Mouse (Mus musculus): ENCODE data around the gene Numbl. TPM values are rescaled to one million over a fixed set of nuclear protein-coding genes. Genes with fewer than 3 reads are reported as not detected.

Numbl gene
- polyA plus RNA-seq, 1 experiment from 2014 or later, result 9.2 TPM

DNA sequence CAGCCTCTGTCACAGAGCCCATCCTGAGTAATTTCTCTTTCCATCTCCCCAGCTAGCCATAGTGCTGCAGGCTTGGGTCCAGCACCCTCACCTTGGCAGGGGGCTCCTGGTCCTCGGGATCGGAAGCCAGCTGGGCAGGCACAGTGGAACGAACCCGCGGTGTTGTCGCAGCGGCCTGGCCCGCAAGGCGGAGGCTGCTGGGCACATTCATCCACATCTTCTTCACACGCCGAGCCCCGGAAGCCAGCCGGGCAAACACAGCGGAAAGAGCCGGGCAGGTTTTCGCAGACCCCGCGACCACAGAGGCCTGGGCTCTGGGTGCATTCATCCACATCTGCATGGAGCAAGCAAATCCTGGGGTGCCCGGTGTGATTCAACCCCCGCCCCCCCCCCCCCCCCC lies 66.7 kb downstream of the Numbl start:
- Histone ChIP-seq H3K9ac (no peak overlapping the region), H3K36me3 (no peaks in the 10 kb centered on the region), H3K27me3 (peaks cover 82% of the 10 kb centered on the region), H3K4me3 (no peak overlapping the region), H3K9me3 (replicated peaks) (no peaks in the 10 kb centered on the region), H3K4me1 (replicated peaks) (peaks cover 25% of the 10 kb centered on the region), H3K27ac (no peak overlapping the region), H3K4me2 (no peak overlapping the region)
- 60% methylated on average over 19 of the region's 20 CpGs for WGBS
- no peak for ATAC-seq (replicated peaks; ENCODE audit: insufficient number of reproducible peaks, insufficient read depth, low FRiP score, low read depth)

DNA sequence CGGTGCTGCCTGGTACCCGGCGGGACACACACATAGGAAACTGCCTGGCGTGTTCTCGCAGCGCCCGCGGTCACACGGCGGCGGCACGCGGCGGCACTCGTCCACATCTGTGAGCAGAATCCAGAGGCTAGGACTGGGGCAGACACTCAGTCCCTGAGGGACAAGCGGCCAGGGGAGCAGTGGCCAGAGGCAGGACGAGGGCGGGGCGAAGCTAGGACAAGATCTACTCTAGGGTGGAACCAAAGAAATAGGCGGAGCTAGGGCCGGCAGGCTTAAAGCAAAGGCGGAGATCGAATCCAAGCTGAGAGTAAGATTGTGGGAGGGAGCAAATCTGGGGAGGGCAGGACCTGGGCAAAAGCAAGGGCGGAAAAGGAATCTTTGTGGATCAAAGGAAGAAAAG lies 67.5 kb downstream of the Numbl start:
- ATAC-seq (replicated peaks; ENCODE audit: insufficient number of reproducible peaks, insufficient read depth, low FRiP score, low read depth), result 0 out of 2 replicates have a peak, but pooled peaks have one; percentile 15
- peaks cover 89% of the 10 kb centered on the region for H3K27me3 ChIP-seq
- H3K9ac ChIP-seq, result no peak overlapping the region
- WGBS, result 7% methylated on average over 24 of the region's 24 CpGs
- no peaks in the 10 kb centered on the region for H3K36me3 ChIP-seq
- H3K4me1 ChIP-seq (replicated peaks), result peaks cover 30% of the 10 kb centered on the region
- peak overlapping the region; percentile 56 for H3K4me2 ChIP-seq
- no peak overlapping the region for H3K27ac ChIP-seq
- H3K9me3 ChIP-seq (replicated peaks), result no peaks in the 10 kb centered on the region
- peak overlapping the region; percentile 25 for H3K4me3 ChIP-seq

- Histone ChIP-seq H3K4me3 (peak overlapping the region; percentile 25), H3K9me3 (replicated peaks) (no peaks in the 10 kb centered on the region), H3K27me3 (peaks cover 93% of the 10 kb centered on the region), H3K4me1 (replicated peaks) (peaks cover 36% of the 10 kb centered on the region), H3K36me3 (no peaks in the 10 kb centered on the region), H3K9ac (no peak overlapping the region), H3K4me2 (peak overlapping the region; percentile 56), H3K27ac (no peak overlapping the region)
- no peak for ATAC-seq (replicated peaks; ENCODE audit: insufficient number of reproducible peaks, insufficient read depth, low FRiP score, low read depth)
- 42% methylated on average over 34 of the region's 34 CpGs for WGBS
Observed at GRCm38 (mm10) chr7:27326101-27326880, 68.1 kb downstream of the Numbl start.

DNA sequence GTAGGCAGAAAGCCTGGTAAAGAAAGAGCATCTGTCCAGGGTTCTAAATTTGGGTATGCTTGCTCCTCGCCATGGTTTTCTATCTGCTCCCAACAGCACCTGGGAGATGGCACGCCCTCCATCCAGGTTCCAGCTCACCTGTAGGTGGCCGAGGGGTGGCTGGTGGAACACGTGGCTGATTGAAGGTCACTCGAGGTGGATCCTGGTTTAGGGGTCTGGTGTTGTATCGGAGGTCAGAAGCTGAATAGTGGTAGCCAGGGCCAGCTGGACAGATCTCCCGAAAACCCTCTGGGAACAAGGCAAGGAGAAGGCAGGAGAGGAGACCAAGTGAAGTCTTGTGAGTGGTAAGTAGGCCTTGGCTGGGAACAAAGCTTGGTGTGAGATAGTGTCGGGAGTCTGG lies 69.3 kb downstream of the Numbl start:
- Histone ChIP-seq H3K4me2 (no peak overlapping the region), H3K9ac (no peak overlapping the region), H3K27me3 (peaks cover 90% of the 10 kb centered on the region), H3K36me3 (no peaks in the 10 kb centered on the region), H3K4me1 (replicated peaks) (peaks cover 48% of the 10 kb centered on the region), H3K27ac (no peak overlapping the region), H3K4me3 (no peak overlapping the region), H3K9me3 (replicated peaks) (no peaks in the 10 kb centered on the region)
- no peak for ATAC-seq (replicated peaks; ENCODE audit: insufficient number of reproducible peaks, insufficient read depth, low FRiP score, low read depth)
- WGBS, result 85% methylated on average over 8 of the region's 8 CpGs

- no peaks in the 10 kb centered on the region for H3K36me3 ChIP-seq
- H3K9ac ChIP-seq, result no peak overlapping the region
- no peak overlapping the region for H3K27ac ChIP-seq
- H3K4me1 ChIP-seq (replicated peaks), result peaks cover 54% of the 10 kb centered on the region
- no peaks in the 10 kb centered on the region for H3K9me3 ChIP-seq (replicated peaks)
- WGBS, result 81% methylated on average over 11 of the region's 11 CpGs
- ATAC-seq (replicated peaks; ENCODE audit: insufficient number of reproducible peaks, insufficient read depth, low FRiP score, low read depth), result no peak
- H3K4me3 ChIP-seq, result no peak overlapping the region
- no peak overlapping the region for H3K4me2 ChIP-seq
- H3K27me3 ChIP-seq, result peaks cover 90% of the 10 kb centered on the region
Observed at GRCm38 (mm10) chr7:27328161-27328560, 69.9 kb downstream of the Numbl start.

DNA sequence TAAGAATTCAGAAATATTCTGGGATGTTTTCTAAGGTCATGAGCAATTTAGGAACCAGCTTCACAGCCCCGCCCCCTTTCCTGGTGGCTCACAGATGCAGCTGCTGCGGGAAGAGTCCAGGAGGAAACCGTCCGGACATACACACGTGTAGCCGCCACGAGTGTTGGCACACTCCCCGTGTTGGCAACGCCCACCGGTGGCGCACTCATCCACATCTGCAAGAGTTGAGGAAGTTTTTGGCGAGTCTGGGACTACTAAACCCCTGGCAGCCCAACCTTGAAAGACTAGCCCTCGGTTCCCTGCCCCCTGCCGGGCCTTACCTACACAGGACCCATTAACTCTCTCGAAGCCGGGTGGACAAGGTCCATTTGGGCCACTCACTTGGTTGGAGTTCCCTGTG lies 70.4 kb downstream of the Numbl start:
- WGBS, result 45% methylated on average over 16 of the region's 16 CpGs
- H3K9me3 ChIP-seq (replicated peaks), result no peaks in the 10 kb centered on the region
- peak overlapping the region; percentile 57; the same call in 1 of the 2 replicates for H3K4me2 ChIP-seq
- no peaks in the 10 kb centered on the region for H3K36me3 ChIP-seq
- ATAC-seq (replicated peaks; ENCODE audit: insufficient number of reproducible peaks, insufficient read depth, low FRiP score, low read depth), result no peak
- H3K27me3 ChIP-seq, result peaks cover 90% of the 10 kb centered on the region
- peaks cover 59% of the 10 kb centered on the region for H3K4me1 ChIP-seq (replicated peaks)
- H3K27ac ChIP-seq, result no peak overlapping the region
- no peak overlapping the region for H3K9ac ChIP-seq
- no peak overlapping the region for H3K4me3 ChIP-seq

DNA sequence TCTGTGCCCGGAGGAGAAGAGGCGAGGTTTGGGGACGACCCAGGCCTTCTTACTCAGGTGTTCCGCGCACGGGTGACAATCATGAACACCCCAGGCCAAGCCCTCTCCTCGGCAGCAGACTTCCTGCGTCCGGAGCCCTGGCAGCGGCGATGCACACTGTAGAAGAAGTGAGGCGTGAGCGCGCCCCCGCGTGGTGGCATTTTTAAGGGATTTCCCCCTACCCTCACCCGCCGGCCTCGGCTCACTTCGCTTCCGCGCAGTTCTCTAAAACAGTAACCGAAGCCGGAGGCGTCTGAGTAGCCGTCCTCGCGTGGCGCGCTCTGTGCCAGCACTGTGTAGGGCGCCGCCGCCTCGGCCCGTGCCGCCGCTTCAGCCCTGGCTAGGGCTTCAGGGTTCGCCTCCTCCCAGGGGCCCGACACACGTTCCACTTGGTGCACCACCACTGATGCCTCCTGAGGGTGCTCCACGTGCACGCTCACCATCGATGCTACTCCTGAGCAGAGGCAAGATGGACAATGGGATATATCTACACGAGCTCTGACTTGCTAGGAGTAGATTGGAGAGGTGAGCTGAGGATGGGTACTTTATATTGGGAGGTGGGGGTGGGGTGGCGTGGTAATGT lies 71.2 kb downstream of the Numbl start:
- Histone ChIP-seq H3K4me1 (replicated peaks) (peaks cover 67% of the 10 kb centered on the region), H3K4me2 (peak overlapping the region; percentile 57), H3K4me3 (peak overlapping the region; percentile 26), H3K27me3 (peaks cover 90% of the 10 kb centered on the region), H3K27ac (no peak overlapping the region), H3K36me3 (no peaks in the 10 kb centered on the region), H3K9ac (peak overlapping the region; percentile 22; the same call in 1 of the 2 replicates), H3K9me3 (replicated peaks) (no peaks in the 10 kb centered on the region)
- 6% methylated on average over 45 of the region's 45 CpGs for WGBS
- ATAC-seq (replicated peaks; ENCODE audit: insufficient number of reproducible peaks, insufficient read depth, low FRiP score, low read depth), result no peak; the same call in 1 of the 2 replicates

DNA sequence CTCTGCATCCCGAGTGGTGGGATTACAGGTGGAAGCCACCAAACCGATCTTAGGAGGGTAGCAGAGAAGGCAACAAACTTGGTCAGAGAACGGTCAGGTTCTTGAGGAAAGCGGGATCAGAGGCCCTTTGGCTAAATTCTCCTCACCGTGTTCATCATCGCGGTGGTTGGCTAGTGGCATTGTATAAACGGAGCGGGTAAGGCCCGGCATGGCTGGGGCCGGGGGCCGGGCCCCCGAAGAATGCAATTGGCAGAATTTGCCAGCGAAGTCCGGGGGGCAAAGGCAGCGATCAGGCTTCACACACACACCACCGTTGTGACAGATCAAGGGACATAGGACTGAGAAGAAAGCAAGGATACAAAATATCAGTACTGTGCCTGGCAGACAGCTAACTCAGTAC lies 71.7 kb downstream of the Numbl start:
- 24% methylated on average over 17 of the region's 17 CpGs for WGBS
- Histone ChIP-seq H3K4me1 (replicated peaks) (peaks cover 72% of the 10 kb centered on the region), H3K9ac (no peak overlapping the region)

DNA sequence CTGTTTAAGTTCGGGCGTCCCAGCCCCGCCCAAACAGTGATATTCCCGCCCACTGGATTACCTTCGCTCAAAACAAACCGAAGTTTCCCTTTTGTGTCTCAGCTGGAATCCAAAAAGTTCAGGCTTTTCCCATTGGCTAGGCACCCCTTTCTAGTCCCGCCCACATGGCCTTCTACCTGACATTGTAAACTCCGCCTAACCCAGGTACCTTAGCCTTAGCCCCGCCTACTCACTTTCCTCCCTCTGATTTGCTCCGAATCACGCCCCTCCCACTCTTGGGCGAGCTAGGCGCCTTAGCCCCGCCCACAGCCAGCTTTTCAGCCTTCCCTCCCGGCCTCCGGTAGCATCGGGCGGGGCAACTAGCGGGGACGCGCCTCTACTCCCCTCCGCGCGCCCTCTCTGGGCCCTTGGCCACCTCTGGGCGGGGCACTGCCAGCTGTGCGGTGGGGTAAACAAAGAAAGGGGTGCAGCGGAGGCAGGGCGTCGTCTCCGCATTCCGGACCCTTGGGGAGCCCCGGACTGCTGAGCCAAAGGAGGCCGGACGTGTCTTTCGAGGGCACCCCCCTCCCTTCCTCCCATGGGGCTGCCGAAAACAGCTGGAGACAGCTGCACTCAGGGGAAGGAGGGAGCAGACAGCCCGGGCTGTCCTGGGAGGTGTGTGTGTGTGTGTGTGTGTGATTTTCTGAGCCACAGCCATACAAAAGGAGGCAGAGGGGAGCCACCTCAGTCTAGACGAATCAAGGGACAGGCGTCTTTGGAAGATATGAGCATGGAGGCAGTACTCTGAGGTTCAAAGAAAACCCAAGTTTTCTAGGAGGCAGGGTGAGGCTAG lies 72.7 kb downstream of the Numbl start:
- H3K36me3 ChIP-seq, result no peaks in the 10 kb centered on the region
- peaks cover 89% of the 10 kb centered on the region for H3K27me3 ChIP-seq
- H3K4me3 ChIP-seq, result peak overlapping the region; percentile 64
- H3K9ac ChIP-seq, result peak overlapping the region; percentile 43
- peak overlapping the region; percentile 91 for H3K4me2 ChIP-seq
- 2% methylated on average over 39 of the region's 39 CpGs for WGBS
- H3K9me3 ChIP-seq (replicated peaks), result no peaks in the 10 kb centered on the region
- peak; percentile 44 for ATAC-seq (replicated peaks; ENCODE audit: insufficient number of reproducible peaks, insufficient read depth, low FRiP score, low read depth)
- peaks cover 71% of the 10 kb centered on the region for H3K4me1 ChIP-seq (replicated peaks)
- H3K27ac ChIP-seq, result peak overlapping the region; percentile 89

More for the DNA sequence above, 71.7 kb downstream of the Numbl start:
- peaks cover 90% of the 10 kb centered on the region for H3K27me3 ChIP-seq
- peak overlapping the region; percentile 64; the same call in 1 of the 2 replicates for H3K4me3 ChIP-seq
- no peaks in the 10 kb centered on the region for H3K36me3 ChIP-seq
- no peak overlapping the region for H3K27ac ChIP-seq
- ATAC-seq (replicated peaks; ENCODE audit: insufficient number of reproducible peaks, insufficient read depth, low FRiP score, low read depth), result no peak
- peak overlapping the region; percentile 91 for H3K4me2 ChIP-seq
- H3K9me3 ChIP-seq (replicated peaks), result no peaks in the 10 kb centered on the region

GRCm38 (mm10) chr7:27331541-27331851 lies 73.3 kb downstream of the Numbl start:
- Histone ChIP-seq H3K4me2 (peak overlapping the region; percentile 91), H3K4me1 (replicated peaks) (peaks cover 71% of the 10 kb centered on the region), H3K9me3 (replicated peaks) (no peaks in the 10 kb centered on the region), H3K27me3 (peaks cover 89% of the 10 kb centered on the region), H3K36me3 (no peaks in the 10 kb centered on the region), H3K4me3 (peak overlapping the region; percentile 64), H3K27ac (peak overlapping the region; percentile 89), H3K9ac (peak overlapping the region; percentile 43)
- WGBS, result 1% methylated on average over 8 of the region's 8 CpGs
- ATAC-seq (replicated peaks; ENCODE audit: insufficient number of reproducible peaks, insufficient read depth, low FRiP score, low read depth), result no peak

Measured in heart, embryonic 15.5 days (tissue).